Mouse (Mus musculus): ENCODE results near the gene Vps11.

DNA sequence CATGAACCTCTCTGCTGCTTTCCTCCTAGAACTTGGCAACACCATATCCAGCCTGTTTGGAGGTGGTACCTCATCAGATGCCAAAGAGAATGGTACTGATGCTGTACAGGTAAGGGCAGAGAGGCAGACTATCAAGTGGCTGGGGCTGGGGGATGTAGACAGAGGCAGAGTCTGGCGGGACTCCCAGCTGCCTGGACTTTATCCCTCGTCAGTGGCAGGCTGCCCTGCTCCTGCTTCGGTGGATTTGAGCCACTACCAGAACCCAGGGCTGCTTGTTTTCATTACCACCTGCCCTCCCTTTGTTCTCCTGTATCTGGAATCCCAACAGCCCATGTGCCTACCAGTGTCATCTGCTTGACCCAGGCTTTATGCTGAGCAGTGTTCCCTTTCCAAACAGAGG is 25.8 kb upstream of the Vps11 start:
- TF ChIP-seq POLR2A (IDR thresholded peaks at IDR 0.05; ENCODE audit: low read depth, low read length): no peak
- TF ChIP-seq CTCF (IDR thresholded peaks at IDR 0.05; ENCODE audit: extremely low read depth, insufficient read length, insufficient replicate concordance, low read depth, low read length): no peak

Measured in small intestine, adult 2 months (tissue).